Mouse (Mus musculus) CD4-positive, CD25-positive, alpha-beta regulatory T cell, adult 2 months (primary cell): Measurements from ENCODE around the gene Tor4a.

ENCODE experiments used
- DNase-seq: peaks from one replicate; pipeline ENCODE4 v3.0.0-alpha.2; 2012; ENCODE audit warnings: low read depth, low spot score

Tor4a gene

GRCm38 (mm10) chr2:25224766-25225752 lies 28.4 kb upstream of the Tor4a start:
- DNase-seq: peak; percentile 98

GRCm38 (mm10) chr2:25224492-25224765 lies 27.7 kb upstream of the Tor4a start, which contains the start of gene Tubb4b:
Gene Tubb4b (minus strand): TSS chr2:25224702.
- DNase-seq: no peak

GRCm38 (mm10) chr2:25223681-25224491 lies 27.2 kb upstream of the Tor4a start:
- no peak for DNase-seq

GRCm38 (mm10) chr2:25221331-25221772 lies 24.7 kb upstream of the Tor4a start:
- no peak for DNase-seq

GRCm38 (mm10) chr2:25218445-25218844 lies 21.8 kb upstream of the Tor4a start, which contains the start of gene Fam166a:
Gene Fam166a (plus strand): TSS chr2:25218745.
- no peak for DNase-seq

- no peak for DNase-seq
Observed at GRCm38 (mm10) chr2:25217666-25218065, 21.0 kb upstream of the Tor4a start.

- no peak for DNase-seq
Observed at GRCm38 (mm10) chr2:25214444-25214843, 17.8 kb upstream of the Tor4a start, which contains the start of gene Stpg3. Gene Stpg3 (minus strand): TSS chr2:25214637.

GRCm38 (mm10) chr2:25213266-25213865 lies 16.7 kb upstream of the Tor4a start:
- no peak for DNase-seq

GRCm38 (mm10) chr2:25211121-25211670 lies 14.5 kb upstream of the Tor4a start, which contains the start of gene Nelfb:
Gene Nelfb (minus strand): TSS chr2:25211489.
- peak; percentile 91 for DNase-seq

GRCm38 (mm10) chr2:25210686-25211085 lies 14.0 kb upstream of the Tor4a start:
- no peak for DNase-seq

- DNase-seq: no peak
Observed at GRCm38 (mm10) chr2:25207593-25207992, 10.9 kb upstream of the Tor4a start.

- DNase-seq: no peak
Observed at GRCm38 (mm10) chr2:25203631-25204214, 7.0 kb upstream of the Tor4a start.

GRCm38 (mm10) chr2:25200631-25201030 lies 3.9 kb upstream of the Tor4a start:
- DNase-seq: no peak

- no peak for DNase-seq
Observed at GRCm38 (mm10) chr2:25197946-25198345, 1.3 kb upstream of the Tor4a start.

- DNase-seq: no peak
Observed at GRCm38 (mm10) chr2:25197191-25197590, 505 bp upstream of the Tor4a start.

GRCm38 (mm10) chr2:25195211-25196156 lies 1.2 kb downstream of the Tor4a start:
- peak; percentile 80 for DNase-seq

- peak; percentile 50 for DNase-seq
Observed at GRCm38 (mm10) chr2:25194486-25195171, 2.1 kb downstream of the Tor4a start.

GRCm38 (mm10) chr2:25194006-25194405 lies 2.7 kb downstream of the Tor4a start:
- no peak for DNase-seq

- peak; percentile 92 for DNase-seq
Observed at GRCm38 (mm10) chr2:25193330-25193770, 3.3 kb downstream of the Tor4a start.
